Mouse (Mus musculus) urinary bladder, postnatal 10 days (tissue): ENCODE data around the gene Atp5j2.
A peak's percentile ranks its signal among the peaks of the same experiment; 100 is the strongest.
"Not testable (repeated sequence)": the region's sequence is repeated elsewhere in the genome, so short reads cannot be mapped to it uniquely, and the experiment has no call there.

Source experiments
- DNase-seq: peaks from one replicate; pipeline ENCODE4 v3.0.0; 2022; ENCODE audit warnings: low spot score

The Atp5j2 gene

GRCm38 (mm10) chr5:145191962-145192361 lies at the start of gene Atp5j2:
Gene Atp5j2, minus strand, starts transcription at chr5:145192062.
- no peak for DNase-seq

- DNase-seq = no peak
These were observed 42.8 kb upstream of the Atp5j2 start for GRCm38 (mm10) chr5:145234636-145235035.

GRCm38 (mm10) chr5:145231893-145232411 lies 40.1 kb upstream of the Atp5j2 start:
- no peak for DNase-seq

GRCm38 (mm10) chr5:145231367-145231871 lies 39.6 kb upstream of the Atp5j2 start, which contains the start of gene Zfp655:
Gene Zfp655, plus strand, starts transcription at chr5:145231715.
- DNase-seq = peak; percentile 92

- no peak for DNase-seq
These were observed 38.8 kb upstream of the Atp5j2 start for GRCm38 (mm10) chr5:145230641-145231040.

GRCm38 (mm10) chr5:145229283-145229682 lies 37.4 kb upstream of the Atp5j2 start:
- DNase-seq = not testable (repeated sequence)

GRCm38 (mm10) chr5:145226453-145226852 lies 34.6 kb upstream of the Atp5j2 start:
- no peak for DNase-seq

GRCm38 (mm10) chr5:145223395-145223794 lies 31.5 kb upstream of the Atp5j2 start:
- no peak for DNase-seq

- no peak for DNase-seq
These were observed 31.0 kb upstream of the Atp5j2 start for GRCm38 (mm10) chr5:145222840-145223239.

GRCm38 (mm10) chr5:145219981-145220380 lies 28.1 kb upstream of the Atp5j2 start:
- DNase-seq = no peak

- DNase-seq = no peak
These were observed 26.8 kb upstream of the Atp5j2 start for GRCm38 (mm10) chr5:145218671-145219070.

- DNase-seq = no peak
These were observed 26.3 kb upstream of the Atp5j2 start for GRCm38 (mm10) chr5:145218206-145218605.

GRCm38 (mm10) chr5:145217746-145218145 lies 25.9 kb upstream of the Atp5j2 start:
- DNase-seq = no peak

GRCm38 (mm10) chr5:145214679-145215078 lies 22.8 kb upstream of the Atp5j2 start:
- no peak for DNase-seq

GRCm38 (mm10) chr5:145213505-145213904 lies 21.6 kb upstream of the Atp5j2 start:
- no peak for DNase-seq

- no peak for DNase-seq
These were observed 20.4 kb upstream of the Atp5j2 start for GRCm38 (mm10) chr5:145212216-145212615.

GRCm38 (mm10) chr5:145211340-145211739 lies 19.5 kb upstream of the Atp5j2 start:
- no peak for DNase-seq

- DNase-seq = not testable (repeated sequence)
These were observed 16.5 kb upstream of the Atp5j2 start for GRCm38 (mm10) chr5:145208391-145208790.

GRCm38 (mm10) chr5:145207954-145208353 lies 16.1 kb upstream of the Atp5j2 start:
- DNase-seq = no peak

GRCm38 (mm10) chr5:145207385-145207784 lies 15.5 kb upstream of the Atp5j2 start:
- no peak for DNase-seq

GRCm38 (mm10) chr5:145205041-145205440 lies 13.2 kb upstream of the Atp5j2 start:
- DNase-seq = no peak

- DNase-seq = peak; percentile 92
These were observed 12.3 kb upstream of the Atp5j2 start, which contains the start of gene Zkscan5 for GRCm38 (mm10) chr5:145203936-145204691. Gene Zkscan5, plus strand, starts transcription at chr5:145204562.

- DNase-seq = no peak
These were observed 10.6 kb upstream of the Atp5j2 start for GRCm38 (mm10) chr5:145202446-145202845.
